Mouse (Mus musculus): ENCODE data around the gene Fam160b1. TPM values are rescaled to one million over a fixed set of nuclear protein-coding genes. Genes with fewer than 3 reads are reported as not detected.

Gene Fam160b1
- polyA plus RNA-seq, 1 experiment from 2014 or later = 12.9 TPM

DNA sequence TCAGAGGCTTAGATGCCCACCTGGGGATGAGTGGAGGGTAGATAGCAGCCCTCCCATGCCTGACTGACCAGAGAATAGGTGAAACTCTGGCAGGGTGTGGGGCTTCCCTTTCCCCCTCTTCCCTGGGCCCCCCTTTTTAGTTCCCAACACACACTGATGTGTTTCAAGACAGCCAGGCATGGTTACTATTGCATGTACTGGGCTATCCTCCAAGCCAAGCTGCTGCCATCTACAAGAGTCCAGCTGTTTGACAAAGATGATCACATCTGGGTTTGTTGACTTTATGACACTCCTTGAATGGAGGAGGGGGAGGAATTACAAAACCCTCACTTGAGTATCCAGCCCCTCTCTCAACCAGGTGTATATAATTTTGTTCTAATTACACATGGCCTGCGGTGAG lies 47.5 kb downstream of the Fam160b1 start:
- Histone ChIP-seq H3K9ac (replicated peaks) (no peak overlapping the region), H3K27ac (replicated peaks) (no peak overlapping the region), H3K9me3 (replicated peaks) (no peaks in the 10 kb centered on the region), H3K27me3 (replicated peaks) (no peaks in the 10 kb centered on the region), H3K4me3 (replicated peaks) (no peak overlapping the region), H3K36me3 (no peaks in the 10 kb centered on the region), H3K4me2 (no peak overlapping the region), H3K4me1 (peaks cover 16% of the 10 kb centered on the region)
- WGBS = 100% methylated on average over 1 of the region's 1 CpGs
- ATAC-seq (ENCODE audit: low FRiP score) = no peak

DNA sequence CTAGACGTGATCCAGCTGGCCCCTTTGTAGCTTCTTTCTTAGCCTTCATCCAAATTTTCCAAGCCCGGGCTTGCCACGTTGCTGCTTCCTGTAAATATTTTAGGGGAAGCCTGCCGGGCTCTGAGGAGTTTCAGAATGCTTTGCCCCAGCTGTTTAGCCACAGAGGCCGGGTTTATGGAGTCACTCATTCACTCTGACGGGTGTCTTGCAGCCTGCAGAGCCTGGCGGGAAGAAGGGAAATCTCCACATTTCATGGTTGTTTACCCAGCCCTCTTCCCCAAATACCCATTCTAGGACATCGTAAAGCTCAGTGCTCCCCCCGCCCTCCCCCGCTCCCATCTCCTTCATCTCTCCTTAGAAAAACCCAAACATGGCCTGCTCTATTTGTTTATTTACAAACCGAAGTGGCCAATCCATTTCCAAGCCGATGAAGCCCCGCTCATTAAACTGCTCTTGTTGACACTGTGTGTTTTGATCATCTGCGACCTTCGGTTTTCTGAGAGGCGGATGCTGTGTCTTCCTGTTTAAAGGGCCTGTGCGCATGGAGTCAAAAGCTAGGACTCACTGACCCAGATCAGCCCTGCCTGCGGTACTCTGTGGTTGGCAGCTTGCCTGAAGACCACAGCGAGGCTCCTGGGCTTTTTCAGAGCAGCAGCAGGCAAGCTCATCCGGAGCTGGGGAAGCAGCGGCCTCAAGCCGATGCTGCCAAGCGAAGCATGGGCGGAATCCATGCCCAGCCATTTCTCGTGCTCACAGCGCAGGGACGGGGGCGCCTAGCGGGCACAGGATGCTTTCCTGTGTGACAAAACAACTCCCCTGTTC lies 51.1 kb downstream of the Fam160b1 start:
- no peaks in the 10 kb centered on the region for H3K9me3 ChIP-seq (replicated peaks)
- peak overlapping the region; percentile 49 for H3K4me2 ChIP-seq
- H3K4me1 ChIP-seq = peaks cover 11% of the 10 kb centered on the region
- peak overlapping the region; percentile 57 for H3K27ac ChIP-seq (replicated peaks)
- H3K27me3 ChIP-seq (replicated peaks) = no peaks in the 10 kb centered on the region
- WGBS = 16% methylated on average over 29 of the region's 29 CpGs
- ATAC-seq (ENCODE audit: low FRiP score) = peak; percentile 83
- H3K36me3 ChIP-seq = no peaks in the 10 kb centered on the region
- H3K9ac ChIP-seq (replicated peaks) = peak overlapping the region; percentile 15; the same call in 1 of the 2 replicates
- H3K4me3 ChIP-seq (replicated peaks) = no peak overlapping the region

DNA sequence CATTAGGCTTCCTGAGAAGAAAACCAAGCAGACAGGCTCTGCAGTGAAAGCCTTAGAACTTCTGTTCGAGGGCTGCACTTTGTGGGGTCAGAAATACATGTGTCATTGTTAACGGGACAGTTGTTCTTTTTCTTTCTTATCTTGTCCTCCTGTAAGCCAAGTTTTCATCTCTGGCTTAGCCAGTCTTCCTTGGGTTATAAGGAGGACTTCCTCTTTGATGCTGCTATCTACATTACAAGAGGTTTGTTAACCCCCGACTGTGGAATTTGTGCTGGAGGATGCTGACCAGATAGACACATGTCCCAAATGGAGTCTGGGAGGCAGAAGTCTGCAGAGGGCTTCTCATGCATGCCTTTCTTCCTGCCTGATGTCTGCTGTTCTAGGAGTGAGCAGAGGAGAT lies 52.7 kb downstream of the Fam160b1 start:
- Histone ChIP-seq H3K36me3 (no peaks in the 10 kb centered on the region), H3K4me1 (peaks cover 16% of the 10 kb centered on the region), H3K27ac (replicated peaks) (no peak overlapping the region), H3K9ac (replicated peaks) (no peak overlapping the region), H3K4me2 (no peak overlapping the region), H3K9me3 (replicated peaks) (no peaks in the 10 kb centered on the region), H3K4me3 (replicated peaks) (no peak overlapping the region), H3K27me3 (replicated peaks) (no peaks in the 10 kb centered on the region)
- 76% methylated on average over 3 of the region's 3 CpGs for WGBS
- ATAC-seq (ENCODE audit: low FRiP score) = no peak

DNA sequence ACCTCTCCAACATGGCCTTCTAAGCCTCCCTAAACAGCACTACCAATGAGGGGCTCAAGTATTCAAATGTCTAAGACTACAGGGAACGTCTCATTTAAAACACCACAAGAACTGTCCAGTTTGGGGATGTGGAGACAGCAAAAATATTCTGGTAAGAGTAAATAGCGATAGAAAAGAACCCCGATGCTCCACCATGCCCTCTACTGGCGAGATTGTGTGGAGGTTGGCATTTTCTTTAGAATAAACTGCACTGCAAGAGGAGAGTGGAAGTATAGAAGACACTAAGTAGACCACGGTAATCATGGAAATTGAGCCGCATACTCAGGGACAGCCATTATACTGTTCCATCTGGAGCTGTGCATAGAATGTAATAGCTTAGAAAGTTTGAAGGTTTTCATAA lies 53.4 kb downstream of the Fam160b1 start:
- H3K4me2 ChIP-seq = no peak overlapping the region
- 86% methylated on average over 6 of the region's 6 CpGs for WGBS
- H3K27me3 ChIP-seq (replicated peaks) = no peaks in the 10 kb centered on the region
- H3K36me3 ChIP-seq = no peaks in the 10 kb centered on the region
- no peaks in the 10 kb centered on the region for H3K9me3 ChIP-seq (replicated peaks)
- H3K4me3 ChIP-seq (replicated peaks) = no peak overlapping the region
- H3K27ac ChIP-seq (replicated peaks) = no peak overlapping the region
- H3K4me1 ChIP-seq = peaks cover 22% of the 10 kb centered on the region
- ATAC-seq (ENCODE audit: low FRiP score) = no peak
- H3K9ac ChIP-seq (replicated peaks) = no peak overlapping the region

DNA sequence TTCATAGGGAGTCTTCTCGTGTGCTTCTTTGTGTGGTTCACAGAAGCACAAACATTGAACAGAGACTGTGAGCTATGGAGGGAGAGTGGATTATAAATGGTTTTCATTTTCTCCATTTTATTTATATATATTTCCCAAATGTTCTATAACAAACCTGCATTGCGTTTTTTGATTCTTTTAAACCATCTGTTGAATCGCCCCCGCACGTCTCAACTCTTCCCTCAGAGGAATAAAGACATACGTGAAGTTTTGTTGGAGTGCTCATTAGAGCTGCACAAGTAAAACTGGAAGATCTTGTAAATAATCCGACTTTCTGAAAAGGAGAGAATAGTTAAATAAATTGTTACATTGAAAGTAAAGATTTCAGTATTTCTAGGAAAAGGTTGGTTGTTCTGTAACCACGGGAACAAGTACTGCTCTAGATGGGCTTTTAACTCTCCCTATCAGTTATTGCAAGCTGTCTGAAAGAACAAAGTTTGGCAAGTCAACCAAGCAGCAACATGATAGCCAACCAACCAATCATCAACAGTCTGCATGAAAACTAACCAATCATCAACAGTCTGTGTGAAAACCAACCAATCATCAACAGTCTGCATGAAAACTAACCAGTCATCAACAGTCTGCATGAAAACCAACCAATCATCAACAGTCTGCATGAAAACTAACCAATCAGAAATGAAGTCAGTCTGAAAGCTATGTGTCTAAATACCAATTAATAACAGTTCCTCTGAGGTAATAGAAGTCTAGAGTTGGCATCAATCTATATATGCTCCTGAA lies 54.7 kb downstream of the Fam160b1 start:
- Histone ChIP-seq H3K9me3 (replicated peaks) (no peaks in the 10 kb centered on the region), H3K27ac (replicated peaks) (no peak overlapping the region), H3K4me1 (peaks cover 26% of the 10 kb centered on the region), H3K36me3 (no peaks in the 10 kb centered on the region), H3K4me3 (replicated peaks) (no peak overlapping the region), H3K27me3 (replicated peaks) (no peaks in the 10 kb centered on the region), H3K4me2 (no peak overlapping the region), H3K9ac (replicated peaks) (no peak overlapping the region)
- WGBS = 90% methylated on average over 8 of the region's 8 CpGs
- no peak for ATAC-seq (ENCODE audit: low FRiP score)

DNA sequence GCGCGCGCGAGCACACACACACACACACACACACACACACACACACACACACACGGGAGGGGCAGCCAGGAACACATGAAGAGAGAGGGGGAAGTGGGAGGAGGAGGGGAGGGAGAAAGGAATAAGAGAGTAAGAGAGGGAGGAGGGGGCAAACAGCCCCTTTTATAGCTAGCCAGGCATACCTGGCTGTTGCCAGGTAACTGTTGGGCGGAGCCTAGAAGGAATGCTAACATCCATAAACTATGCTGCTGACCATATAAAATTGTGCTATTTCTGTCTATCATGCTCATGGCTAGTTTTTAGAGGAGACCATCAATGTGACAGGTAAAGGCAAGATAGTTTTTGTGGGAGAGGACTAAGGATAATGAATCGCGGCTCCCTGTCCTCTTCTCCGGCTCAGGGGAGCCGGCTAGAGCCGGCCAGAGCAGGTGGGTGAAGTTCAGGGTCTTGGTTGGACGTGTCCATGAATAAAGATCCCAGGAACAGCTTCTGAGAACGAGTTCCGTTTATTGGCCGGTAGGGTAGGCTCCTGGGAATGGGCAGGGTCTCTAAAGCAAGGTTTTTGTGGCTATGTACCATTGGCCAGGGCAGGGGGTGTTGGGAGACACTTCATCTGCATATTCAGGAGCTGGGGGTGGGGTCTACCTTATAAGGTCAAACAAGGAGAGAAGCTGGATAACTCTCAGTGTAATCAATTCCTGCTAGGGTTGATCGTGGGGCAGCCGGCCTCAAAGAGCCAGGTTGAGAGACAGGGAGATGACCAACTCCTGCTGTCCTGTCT lies 57.5 kb downstream of the Fam160b1 start:
- Histone ChIP-seq H3K9me3 (replicated peaks) (no peaks in the 10 kb centered on the region), H3K27ac (replicated peaks) (no peak overlapping the region), H3K4me3 (replicated peaks) (no peak overlapping the region), H3K4me2 (peak overlapping the region; percentile 26), H3K36me3 (no peaks in the 10 kb centered on the region), H3K9ac (replicated peaks) (no peak overlapping the region), H3K27me3 (replicated peaks) (no peaks in the 10 kb centered on the region), H3K4me1 (peaks cover 15% of the 10 kb centered on the region; the same call in 1 of the 2 replicates)
- 24% methylated on average over 17 of the region's 17 CpGs for WGBS
- no peak for ATAC-seq (ENCODE audit: low FRiP score)

DNA sequence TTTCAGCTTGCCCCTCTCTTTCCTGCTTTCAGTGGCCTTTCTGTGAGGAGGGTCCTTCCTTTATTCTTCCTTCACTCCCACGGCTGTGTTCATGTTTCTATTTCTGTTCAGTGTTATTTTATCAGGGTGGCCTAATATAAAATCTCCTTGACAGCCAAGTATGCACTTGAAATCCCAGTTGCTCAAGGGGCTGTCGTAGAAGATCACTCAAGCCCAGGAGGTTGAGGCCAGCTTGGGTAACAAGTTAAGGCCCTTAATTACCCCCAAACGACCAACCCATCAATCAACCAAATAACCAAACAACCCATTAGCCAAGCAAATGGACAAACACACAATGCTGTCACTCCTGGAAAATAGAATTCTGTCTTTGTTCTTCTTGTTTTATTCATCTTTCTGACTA lies 62.9 kb downstream of the Fam160b1 start:
- H3K36me3 ChIP-seq = no peaks in the 10 kb centered on the region
- no peak overlapping the region for H3K27ac ChIP-seq (replicated peaks)
- H3K4me3 ChIP-seq (replicated peaks) = no peak overlapping the region
- no peaks in the 10 kb centered on the region for H3K9me3 ChIP-seq (replicated peaks)
- H3K4me2 ChIP-seq = no peak overlapping the region
- no peak overlapping the region for H3K9ac ChIP-seq (replicated peaks)
- H3K27me3 ChIP-seq (replicated peaks) = no peaks in the 10 kb centered on the region
- no peak for ATAC-seq (ENCODE audit: low FRiP score)
- peaks cover 8% of the 10 kb centered on the region; the same call in 1 of the 2 replicates for H3K4me1 ChIP-seq
- WGBS = 30% methylated on average over 3 of the region's 3 CpGs

DNA sequence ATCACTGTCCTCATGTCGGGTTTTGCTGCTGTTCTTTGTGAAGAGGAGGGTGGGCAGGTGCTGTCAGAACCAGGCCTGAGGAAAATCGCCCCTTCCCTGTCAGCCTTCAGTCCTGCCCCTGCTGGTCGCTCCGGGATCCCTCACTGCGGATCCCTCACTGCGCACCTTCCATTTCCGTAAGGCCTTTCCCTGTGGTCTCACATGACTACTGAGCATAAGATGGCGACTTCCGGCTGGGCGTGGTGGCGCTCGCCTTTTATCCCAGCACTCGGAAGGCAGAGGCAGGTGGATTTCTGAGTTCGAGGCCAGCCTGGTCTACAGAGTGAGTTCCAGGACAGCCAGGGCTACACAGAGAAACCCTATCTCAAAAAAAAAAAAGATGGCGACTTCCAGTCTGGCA lies 64.8 kb downstream of the Fam160b1 start:
- Histone ChIP-seq H3K36me3 (no peaks in the 10 kb centered on the region), H3K4me1 (no peaks in the 10 kb centered on the region), H3K27me3 (replicated peaks) (no peaks in the 10 kb centered on the region), H3K9ac (replicated peaks) (no peak overlapping the region), H3K27ac (replicated peaks) (no peak overlapping the region), H3K4me2 (no peak overlapping the region), H3K4me3 (replicated peaks) (no peak overlapping the region), H3K9me3 (replicated peaks) (no peaks in the 10 kb centered on the region)
- ATAC-seq (ENCODE audit: low FRiP score) = no peak
- 98% methylated on average over 15 of the region's 15 CpGs for WGBS

DNA sequence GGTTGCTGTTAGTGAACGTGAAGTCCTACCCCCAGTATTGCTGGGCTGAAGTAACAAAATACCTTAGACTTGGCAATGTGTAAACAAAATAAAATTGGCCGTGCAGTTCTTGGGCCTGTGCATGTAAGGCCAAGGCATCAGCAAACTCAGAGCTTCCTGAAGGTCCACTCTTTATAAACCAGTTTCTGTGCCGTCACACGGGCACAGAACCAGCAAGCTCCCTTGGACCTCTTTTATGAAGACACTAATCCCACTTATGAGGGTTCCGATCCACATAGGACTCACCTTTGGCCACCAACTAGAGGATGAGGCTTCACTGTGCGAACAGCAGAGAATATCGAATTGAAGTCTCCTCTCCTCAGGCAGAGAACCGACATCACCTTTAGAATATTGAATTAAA lies 66.4 kb downstream of the Fam160b1 start:
- WGBS = 94% methylated on average over 8 of the region's 8 CpGs
- H3K36me3 ChIP-seq = no peaks in the 10 kb centered on the region
- H3K4me3 ChIP-seq (replicated peaks) = no peak overlapping the region
- H3K27ac ChIP-seq (replicated peaks) = no peak overlapping the region
- H3K27me3 ChIP-seq (replicated peaks) = no peaks in the 10 kb centered on the region
- no peaks in the 10 kb centered on the region for H3K9me3 ChIP-seq (replicated peaks)
- no peaks in the 10 kb centered on the region for H3K4me1 ChIP-seq
- no peak overlapping the region for H3K4me2 ChIP-seq
- H3K9ac ChIP-seq (replicated peaks) = no peak overlapping the region
- ATAC-seq (ENCODE audit: low FRiP score) = no peak

DNA sequence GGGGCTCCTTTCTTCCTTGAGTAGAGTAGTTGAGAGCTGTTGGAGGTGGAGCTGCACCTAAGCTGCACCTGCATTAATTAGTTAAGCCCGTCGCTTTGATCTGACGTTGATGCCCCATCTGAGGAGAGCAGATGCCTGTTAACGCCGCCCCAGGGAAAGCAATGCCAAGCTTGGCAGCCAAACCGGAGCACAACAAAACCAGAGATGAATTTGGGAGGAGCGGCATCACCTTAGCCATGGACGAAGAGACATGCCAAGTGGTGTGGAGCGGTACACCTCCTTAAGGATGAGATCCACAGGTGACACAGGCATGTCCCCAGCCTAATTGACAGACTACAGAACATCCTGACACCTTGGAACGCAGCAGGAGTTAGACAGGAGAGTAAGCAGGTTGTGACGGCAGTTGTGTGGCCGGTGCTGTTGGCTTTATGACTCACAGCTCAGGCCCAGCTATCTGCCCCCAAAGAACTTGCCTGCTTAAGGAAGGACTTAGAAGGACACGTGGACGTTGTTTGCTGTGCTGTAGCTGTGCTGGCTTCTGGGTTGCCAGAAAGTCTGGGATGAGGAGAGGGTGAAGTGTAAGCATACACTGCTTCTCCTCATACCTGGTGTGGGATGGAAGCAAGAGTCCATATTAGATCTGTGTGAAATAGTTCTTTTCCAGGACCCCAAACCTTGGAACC lies 67.4 kb downstream of the Fam160b1 start:
- no peaks in the 10 kb centered on the region for H3K36me3 ChIP-seq
- no peak overlapping the region for H3K4me2 ChIP-seq
- H3K4me3 ChIP-seq (replicated peaks) = no peak overlapping the region
- H3K27ac ChIP-seq (replicated peaks) = no peak overlapping the region
- no peak for ATAC-seq (ENCODE audit: low FRiP score)
- no peaks in the 10 kb centered on the region for H3K9me3 ChIP-seq (replicated peaks)
- 73% methylated on average over 14 of the region's 14 CpGs for WGBS
- no peak overlapping the region for H3K9ac ChIP-seq (replicated peaks)
- 0 out of 2 replicates have a peak, but pooled peaks cover 4% of the 10 kb centered on the region for H3K4me1 ChIP-seq
- no peaks in the 10 kb centered on the region for H3K27me3 ChIP-seq (replicated peaks)

DNA sequence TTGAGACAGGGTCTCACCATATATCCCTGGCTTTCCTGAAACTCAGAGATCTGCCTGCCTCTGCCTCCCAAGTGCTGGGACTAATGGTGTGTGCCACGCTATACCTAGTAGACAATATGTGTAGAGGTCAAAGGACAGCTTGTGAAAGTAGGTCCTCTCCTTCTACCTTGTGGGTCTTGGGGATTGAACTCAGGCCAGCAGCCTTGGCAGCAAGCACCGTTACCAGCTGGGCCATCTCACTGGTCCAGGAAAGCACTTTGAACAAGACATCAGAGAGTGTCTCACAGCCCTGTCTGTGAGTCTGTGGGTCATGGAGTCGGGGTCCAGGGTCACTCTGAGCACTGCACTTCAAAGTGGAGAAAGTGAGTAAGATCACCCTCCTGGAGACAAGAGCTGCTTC lies 68.2 kb downstream of the Fam160b1 start:
- H3K36me3 ChIP-seq = no peaks in the 10 kb centered on the region
- WGBS = 87% methylated on average over 3 of the region's 3 CpGs
- no peak overlapping the region for H3K4me2 ChIP-seq
- no peak overlapping the region for H3K27ac ChIP-seq (replicated peaks)
- H3K9me3 ChIP-seq (replicated peaks) = no peaks in the 10 kb centered on the region
- no peak overlapping the region for H3K4me3 ChIP-seq (replicated peaks)
- no peak overlapping the region for H3K9ac ChIP-seq (replicated peaks)
- no peak for ATAC-seq (ENCODE audit: low FRiP score)
- H3K27me3 ChIP-seq (replicated peaks) = no peaks in the 10 kb centered on the region
- peaks cover 9% of the 10 kb centered on the region for H3K4me1 ChIP-seq
